Comparison of ENCODE assay signal across 7 mouse cellular contexts in genomic region chr11:80080826-80081728, GRCm38 (mm10). TPM values are rescaled to one million over a fixed set of nuclear protein-coding genes. Genes with fewer than 3 reads are reported as not detected.
A peak's percentile ranks its signal among the peaks of the same experiment; 100 is the strongest.
DNase-seq lines count a peak whose midpoint lies in the region; ATAC-seq lines count a peak whose summit lies in the region.

Gene Crlf3 (minus strand): TSS chr11:80080991.

- H3K4me2 ChIP-seq in intestine, embryonic 16.5 days (ENCODE audit: low read depth, low read length): peak within 1 kb of the TSS; percentile 56
- peak within 1 kb of the TSS; percentile 70 for H3K4me2 ChIP-seq in midbrain, embryonic 11.5 days

- 2% methylated on average over 54 of the region's 55 CpGs for WGBS in intestine, embryonic 16.5 days
- WGBS in midbrain, embryonic 11.5 days: 10% methylated on average over 55 of the region's 55 CpGs

- H3K9me3 ChIP-seq in intestine, embryonic 16.5 days (ENCODE audit: control insufficient read depth, low read length): no peaks in the 10 kb centered on the region
- H3K9me3 ChIP-seq in midbrain, embryonic 11.5 days (ENCODE audit: control insufficient read depth, low read length): no peaks in the 10 kb centered on the region

- intact Hi-C loops in gastrocnemius, postnatal 36 days (cut with DNase I): loop anchor here (5.0 kb wide), 1 partner anchor 39 kb away; no protein-coding TSS in a partner anchor
- intact Hi-C loops in left cerebral cortex, postnatal 36 days (cut with DNase I): loop anchor here (1.0 kb wide), 1 partner anchor 39 kb away; no protein-coding TSS in a partner anchor

- H3K36me3 ChIP-seq in intestine, embryonic 16.5 days (ENCODE audit: control insufficient read depth, insufficient read depth, low read length): no peaks in the 10 kb centered on the region
- no peaks in the 10 kb centered on the region for H3K36me3 ChIP-seq in midbrain, embryonic 11.5 days (ENCODE audit: control insufficient read depth, insufficient read depth, low read length)

- peak; percentile 94 for DNase-seq in adrenal gland, adult 18-20 months (ENCODE audit: low spot score in 2 of 2)
- peak; percentile 97 for DNase-seq in embryo, embryonic 11 days
- peak; percentile 88 to 92 for DNase-seq in gastrocnemius, postnatal 36 days
- peak; percentile 83 to 87 for DNase-seq in left cerebral cortex, postnatal 36 days (ENCODE audit: low spot score in 2 of 2)
- peak; percentile 99 for DNase-seq in midbrain, embryonic 11.5 days (ENCODE audit: low spot score, missing footprints)
- peak; percentile 85 for DNase-seq in skeletal muscle tissue, adult 2 months (ENCODE audit: low read depth, low spot score)

- H3K4me1 ChIP-seq in intestine, embryonic 16.5 days (ENCODE audit: control insufficient read depth, insufficient read depth, low read length): peaks cover 6% of the 10 kb centered on the region
- H3K4me1 ChIP-seq in midbrain, embryonic 11.5 days (ENCODE audit: control insufficient read depth, insufficient read depth, low read length): peaks cover 11% of the 10 kb centered on the region; the same call in 1 of the 2 replicates

- H3K4me3 ChIP-seq in intestine, embryonic 16.5 days (ENCODE audit: low read length): peak within 1 kb of the TSS; percentile 99
- H3K4me3 ChIP-seq in midbrain, embryonic 11.5 days (ENCODE audit: low read depth, low read length): peak within 1 kb of the TSS; percentile 88

- H3K27ac ChIP-seq in intestine, embryonic 16.5 days (ENCODE audit: low read length): peak within 1 kb of the TSS; percentile 99
- H3K27ac ChIP-seq in midbrain, embryonic 11.5 days (ENCODE audit: low read depth, low read length): peak within 1 kb of the TSS; percentile 82

- no peaks in the 10 kb centered on the region for H3K27me3 ChIP-seq in intestine, embryonic 16.5 days (replicated peaks; ENCODE audit: control insufficient read depth, insufficient read depth, low read length)
- no peaks in the 10 kb centered on the region for H3K27me3 ChIP-seq in midbrain, embryonic 11.5 days (ENCODE audit: control insufficient read depth, insufficient read depth, low read length)

- peak; percentile 95 for ATAC-seq in intestine, embryonic 16.5 days
- peak; percentile 96 for ATAC-seq in midbrain, embryonic 11.5 days (ENCODE audit: low FRiP score)

- peak within 1 kb of the TSS; percentile 99 for H3K9ac ChIP-seq in intestine, embryonic 16.5 days (ENCODE audit: low read depth, low read length)
- peak within 1 kb of the TSS; percentile 95 for H3K9ac ChIP-seq in midbrain, embryonic 11.5 days (ENCODE audit: low read length)

RNA-seq across cellular contexts. Expression of gene Crlf3, which starts in this region (rescaled TPM):
- total RNA-seq in adrenal gland, adult 18-20 months (2021): 10 to 100 TPM; 12.5 to 17.2 TPM
- total RNA-seq in gastrocnemius, postnatal 36 days (2021): 1 to 10 TPM; 4.7 to 6.8 TPM
- polyA plus RNA-seq in intestine, embryonic 16.5 days (2015; fragmentation: Nextera tagmentation; extraction: Ambion mirVana): 21.8 and 22.9 TPM in 2 replicates
- total RNA-seq in left cerebral cortex, postnatal 36 days (2021): 10 to 100 TPM; 15.2 TPM
- polyA plus RNA-seq in midbrain, embryonic 11.5 days (2014; fragmentation: Nextera tagmentation; extraction: Ambion mirVana): 29.2 and 30.4 TPM in 2 replicates

Comparison
In these comparisons a context has a peak if more than half of its experiments do, and no peak if none do; other contexts are left out.
1. Peak in every context shown above with its lines: DNase-seq, ATAC-seq, H3K4me3 ChIP-seq and H3K27ac ChIP-seq.